In the genomic region with DNA sequence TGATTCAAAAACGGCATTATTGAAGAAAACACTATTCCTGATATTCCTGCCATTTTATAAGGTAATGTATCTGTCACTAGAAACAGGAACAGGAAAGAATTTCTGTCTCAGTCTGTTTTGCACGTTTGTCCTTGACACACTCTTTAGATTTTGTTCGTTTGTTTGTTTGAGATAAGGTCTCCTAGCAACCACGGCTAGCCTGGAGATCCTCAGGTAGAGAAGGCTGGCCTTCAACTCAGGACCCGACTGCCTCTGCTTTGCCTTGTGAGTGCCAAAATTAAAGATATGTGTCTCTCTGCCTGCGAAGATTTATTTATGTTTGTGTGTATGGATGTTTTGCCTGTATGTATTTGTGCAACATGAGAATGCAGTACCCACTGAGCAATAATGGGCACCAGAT, we compare ENCODE assay signal across 14 mouse cellular contexts. TPM values are rescaled to one million over a fixed set of nuclear protein-coding genes. Genes with fewer than 3 reads are reported as not detected.
DNase-seq lines count a peak whose midpoint lies in the region; ATAC-seq lines count a peak whose summit lies in the region.
"Had no signal": no experiment of that assay in that cellular context is flagged by ENCODE, and none has a peak within 500 bp of the region (broad histone marks: within the 10 kb centered on the region; RNA-seq: fewer than 3 reads in every experiment).

No protein-coding gene starts in this region.

- WGBS in liver, embryonic 11.5 days, result 25% methylated on average over 6 of the region's 6 CpGs
- WGBS in forebrain, embryonic 15.5 days, result 81% methylated on average over 6 of the region's 6 CpGs

- no peaks in the 10 kb centered on the region for H3K9me3 ChIP-seq in liver, embryonic 11.5 days (ENCODE audit: control insufficient read depth, low read length)
- H3K9me3 ChIP-seq in forebrain, embryonic 15.5 days, result no peaks in the 10 kb centered on the region
- H3K9me3 ChIP-seq: limb, embryonic 10.5 days; neural tube, embryonic 13.5 days had no signal

- no peaks in the 10 kb centered on the region for H3K27me3 ChIP-seq in liver, embryonic 11.5 days (replicated peaks; ENCODE audit: control insufficient read depth, insufficient read depth, low read length)
- H3K27me3 ChIP-seq in forebrain, embryonic 15.5 days, result no peaks in the 10 kb centered on the region
- H3K27me3 ChIP-seq: neural tube, embryonic 13.5 days had no signal

- H3K4me3 ChIP-seq in liver, embryonic 11.5 days (ENCODE audit: low read depth, low read length), result no peak overlapping the region
- H3K4me3 ChIP-seq in forebrain, embryonic 15.5 days, result no peak overlapping the region
- H3K4me3 ChIP-seq: layer of hippocampus, adult 2 months; limb, embryonic 10.5 days; neural tube, embryonic 13.5 days had no signal

- H3K4me2 ChIP-seq in liver, embryonic 11.5 days, result no peak overlapping the region
- H3K4me2 ChIP-seq in forebrain, embryonic 15.5 days (replicated peaks), result no peak overlapping the region
- H3K4me2 ChIP-seq: midbrain, embryonic 11.5 days; neural tube, embryonic 13.5 days had no signal

- peaks cover 12% of the 10 kb centered on the region for H3K4me1 ChIP-seq in liver, embryonic 11.5 days (replicated peaks; ENCODE audit: control insufficient read depth, insufficient read depth, low read length)
- H3K4me1 ChIP-seq in forebrain, embryonic 15.5 days, result no peaks in the 10 kb centered on the region
- H3K4me1 ChIP-seq: limb, embryonic 10.5 days; neural tube, embryonic 13.5 days had no signal

- H3K9ac ChIP-seq in liver, embryonic 11.5 days (ENCODE audit: low read depth, low read length), result no peak overlapping the region
- no peak overlapping the region for H3K9ac ChIP-seq in forebrain, embryonic 15.5 days (replicated peaks)
- H3K9ac ChIP-seq: neural tube, embryonic 13.5 days had no signal

- peaks cover 2% of the 10 kb centered on the region; the same call in 1 of the 2 replicates for H3K36me3 ChIP-seq in liver, embryonic 11.5 days (ENCODE audit: control insufficient read depth, insufficient read depth, low read length)
- H3K36me3 ChIP-seq in forebrain, embryonic 15.5 days, result peaks cover 8% of the 10 kb centered on the region; the same call in 1 of the 2 replicates

- peak; percentile 79 for ATAC-seq in liver, embryonic 11.5 days (replicated peaks; ENCODE audit: low FRiP score)
- ATAC-seq in forebrain, embryonic 15.5 days (replicated peaks), result no peak
- ATAC-seq: forebrain, embryonic 14.5 days had no signal

- DNase-seq in adrenal gland, postnatal 14 days, result peak; percentile 24
- no peak for DNase-seq in adrenal gland, adult 18-20 months (ENCODE audit: low spot score in 2 of 2)
- DNase-seq in lung, postnatal 36 days, result peak; percentile 40
- no peak for DNase-seq in lung, postnatal 10 days
- peak; percentile 35 for DNase-seq in liver, embryonic 11.5 days (ENCODE audit: low spot score)
- peak; percentile 61 for DNase-seq in yolk sac, embryonic 10.5 days (ENCODE audit: low spot score)
- DNase-seq in thymus, postnatal 36 days, result no peak
- DNase-seq: right cerebral cortex, postnatal 4 days had no signal

- H3K27ac ChIP-seq in liver, embryonic 11.5 days (ENCODE audit: low read depth, low read length), result no peak overlapping the region
- H3K27ac ChIP-seq in forebrain, embryonic 15.5 days (replicated peaks), result no peak overlapping the region
- H3K27ac ChIP-seq: layer of hippocampus, adult 2 months; limb, embryonic 10.5 days; neural tube, embryonic 13.5 days had no signal

RNA-seq across cellular contexts. Expression of a gene that starts 48.7 kb away (rescaled TPM):
- total RNA-seq in adrenal gland, postnatal 14 days (2021), result 0.38 and 1.0 TPM in 2 replicates
- total RNA-seq in adrenal gland, adult 18-20 months (2021), result 1 to 10 TPM in 1 of 2 experiments, under 1 TPM in 1; 0.13 to 2.0 TPM
- polyA plus RNA-seq in liver, embryonic 11.5 days (2014; fragmentation: Nextera tagmentation; extraction: Ambion mirVana), result 0.44 and 1.9 TPM in 2 replicates
- polyA plus RNA-seq in forebrain, embryonic 15.5 days (2015; fragmentation: Nextera tagmentation; extraction: Ambion mirVana), result 5.8 and 8.3 TPM in 2 replicates

RNA-seq across cellular contexts. Expression of a gene that starts 49.0 kb away (rescaled TPM):
- 22.6 and 24.3 TPM in 2 replicates for total RNA-seq in adrenal gland, postnatal 14 days (2021)
- 10 to 100 TPM; 24.8 to 35.8 TPM for total RNA-seq in adrenal gland, adult 18-20 months (2021)
- 23.2 and 26.5 TPM in 2 replicates for polyA plus RNA-seq in liver, embryonic 11.5 days (2014; fragmentation: Nextera tagmentation; extraction: Ambion mirVana)
- 43.3 and 46.4 TPM in 2 replicates for polyA plus RNA-seq in forebrain, embryonic 15.5 days (2015; fragmentation: Nextera tagmentation; extraction: Ambion mirVana)

RNA-seq across cellular contexts. Expression of a gene that starts 49.8 kb away (rescaled TPM):
- total RNA-seq in adrenal gland, postnatal 14 days (2021), result 83.8 and 88.4 TPM in 2 replicates
- 10 to 100 TPM; 87.2 to 88.5 TPM for total RNA-seq in adrenal gland, adult 18-20 months (2021)
- polyA plus RNA-seq in liver, embryonic 11.5 days (2014; fragmentation: Nextera tagmentation; extraction: Ambion mirVana), result 30.3 and 31.0 TPM in 2 replicates
- 41.3 and 44.3 TPM in 2 replicates for polyA plus RNA-seq in forebrain, embryonic 15.5 days (2015; fragmentation: Nextera tagmentation; extraction: Ambion mirVana)

Comparison
In these comparisons a context has a peak if more than half of its experiments do, and no peak if none do; other contexts are left out.
1. DNase-seq: peak in adrenal gland, postnatal 14 days (single experiment), lung, postnatal 36 days (single experiment), liver, embryonic 11.5 days (single experiment) and yolk sac, embryonic 10.5 days (single experiment); none in adrenal gland, adult 18-20 months (0 of 2), lung, postnatal 10 days (single experiment) and thymus, postnatal 36 days (0 of 2).